Mouse (Mus musculus): ENCODE measurements at regions not wholly inside any gene's neighbourhood (a gene's known extent, or its start where the extent isn't known, plus 50 kb on each side); places are given as distances from the start of the nearest gene placed in this dataset.

- Histone ChIP-seq H3K9me3 (ENCODE audit: control insufficient read depth, low read length) (no peaks in the 10 kb centered on the region), H3K36me3 (ENCODE audit: control insufficient read depth, insufficient read depth, low read length) (no peaks in the 10 kb centered on the region), H3K4me3 (ENCODE audit: low read depth, low read length) (no peak overlapping the region), H3K27ac (ENCODE audit: low read depth, low read length) (no peak overlapping the region), H3K4me2 (ENCODE audit: low read depth, low read length) (no peak overlapping the region), H3K9ac (replicated peaks; ENCODE audit: low read depth, low read length) (no peak overlapping the region), H3K27me3 (ENCODE audit: control insufficient read depth, insufficient read depth, low read length) (no peaks in the 10 kb centered on the region), H3K4me1 (ENCODE audit: control insufficient read depth, insufficient read depth, low read length) (peaks cover 11% of the 10 kb centered on the region; the same call in 1 of the 2 replicates)
- no peak for ATAC-seq (ENCODE audit: low read depth)
- WGBS: 87% methylated on average over 5 of the region's 5 CpGs
Observed at GRCm38 (mm10) chr9:61109519-61110285, 262.5 kb upstream of the Tle3 start.

GRCm38 (mm10) chr9:61111206-61111605 is 261.0 kb upstream of the Tle3 start:
- H3K36me3 ChIP-seq (ENCODE audit: control insufficient read depth, insufficient read depth, low read length): no peaks in the 10 kb centered on the region
- peak; percentile 35 for ATAC-seq (ENCODE audit: low read depth)
- H3K9me3 ChIP-seq (ENCODE audit: control insufficient read depth, low read length): no peaks in the 10 kb centered on the region
- H3K4me3 ChIP-seq (ENCODE audit: low read depth, low read length): no peak overlapping the region
- H3K9ac ChIP-seq (replicated peaks; ENCODE audit: low read depth, low read length): no peak overlapping the region
- H3K4me1 ChIP-seq (ENCODE audit: control insufficient read depth, insufficient read depth, low read length): peaks cover 11% of the 10 kb centered on the region; the same call in 1 of the 2 replicates
- WGBS: 21% methylated on average over 7 of the region's 7 CpGs
- no peak overlapping the region for H3K27ac ChIP-seq (ENCODE audit: low read depth, low read length)
- H3K27me3 ChIP-seq (ENCODE audit: control insufficient read depth, insufficient read depth, low read length): no peaks in the 10 kb centered on the region
- peak overlapping the region; percentile 34 for H3K4me2 ChIP-seq (ENCODE audit: low read depth, low read length)

- Histone ChIP-seq H3K9me3 (ENCODE audit: control insufficient read depth, low read length) (no peaks in the 10 kb centered on the region), H3K27me3 (ENCODE audit: control insufficient read depth, insufficient read depth, low read length) (no peaks in the 10 kb centered on the region), H3K4me3 (ENCODE audit: low read depth, low read length) (no peak overlapping the region), H3K4me1 (ENCODE audit: control insufficient read depth, insufficient read depth, low read length) (peaks cover 11% of the 10 kb centered on the region; the same call in 1 of the 2 replicates), H3K36me3 (ENCODE audit: control insufficient read depth, insufficient read depth, low read length) (no peaks in the 10 kb centered on the region), H3K27ac (ENCODE audit: low read depth, low read length) (0 out of 2 replicates have a peak overlapping the region, but pooled peaks have one; percentile 34), H3K4me2 (ENCODE audit: low read depth, low read length) (peak overlapping the region; percentile 34), H3K9ac (replicated peaks; ENCODE audit: low read depth, low read length) (no peak overlapping the region)
- WGBS: 16% methylated on average over 19 of the region's 19 CpGs
- peak; percentile 91 for ATAC-seq (ENCODE audit: low read depth)
Observed at GRCm38 (mm10) chr9:61111733-61112415, 260.3 kb upstream of the Tle3 start.

DNA sequence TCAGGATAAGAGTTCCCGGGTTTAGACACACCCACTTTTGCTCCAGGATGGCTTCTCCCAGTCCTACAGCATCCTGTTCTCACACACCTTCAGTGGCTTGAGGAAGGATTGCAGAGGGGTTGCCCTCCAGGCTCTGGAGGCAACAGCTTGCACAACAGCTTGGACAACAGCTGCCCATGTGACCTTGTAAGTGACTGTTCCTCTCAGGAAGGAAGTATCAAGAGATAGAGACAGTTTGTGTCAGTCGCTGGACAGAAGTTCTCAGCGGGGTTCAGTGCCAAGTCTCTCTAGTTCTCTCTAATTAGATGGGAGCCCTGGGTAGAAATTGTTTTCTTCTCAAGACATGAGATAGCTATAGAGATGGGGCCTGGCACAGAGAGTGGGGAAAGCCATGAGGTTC is 252.9 kb upstream of the Tle3 start:
- Histone ChIP-seq H3K4me3 (ENCODE audit: low read depth, low read length) (no peak overlapping the region), H3K4me1 (ENCODE audit: control insufficient read depth, insufficient read depth, low read length) (peaks cover 3% of the 10 kb centered on the region; the same call in 1 of the 2 replicates), H3K9me3 (ENCODE audit: control insufficient read depth, low read length) (no peaks in the 10 kb centered on the region), H3K27ac (ENCODE audit: low read depth, low read length) (no peak overlapping the region), H3K9ac (replicated peaks; ENCODE audit: low read depth, low read length) (no peak overlapping the region), H3K4me2 (ENCODE audit: low read depth, low read length) (no peak overlapping the region), H3K36me3 (ENCODE audit: control insufficient read depth, insufficient read depth, low read length) (no peaks in the 10 kb centered on the region), H3K27me3 (ENCODE audit: control insufficient read depth, insufficient read depth, low read length) (no peaks in the 10 kb centered on the region)
- 92% methylated on average over 3 of the region's 3 CpGs for WGBS
- ATAC-seq (ENCODE audit: low read depth): no peak

DNA sequence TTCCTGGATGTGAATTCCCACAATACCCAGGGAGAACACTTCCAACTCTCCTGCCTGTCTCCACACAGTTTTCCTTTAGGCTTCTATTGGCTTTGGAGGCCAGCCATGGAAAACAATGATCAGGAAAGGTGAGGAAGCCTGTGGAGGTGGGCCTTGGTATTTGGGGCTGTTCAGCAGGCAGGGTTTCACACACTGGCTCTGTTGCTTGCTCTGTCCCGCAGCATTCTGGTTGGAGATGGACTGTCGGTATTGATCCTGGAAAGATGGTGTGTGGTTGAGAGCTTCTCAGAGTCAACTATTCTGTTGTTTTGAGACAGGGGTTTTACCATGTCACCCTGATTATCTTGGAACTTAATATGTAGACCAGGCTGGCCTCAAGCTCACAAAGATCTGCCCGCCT is 251.6 kb upstream of the Tle3 start:
- Histone ChIP-seq H3K27me3 (ENCODE audit: control insufficient read depth, insufficient read depth, low read length) (no peaks in the 10 kb centered on the region), H3K9me3 (ENCODE audit: control insufficient read depth, low read length) (no peaks in the 10 kb centered on the region), H3K9ac (replicated peaks; ENCODE audit: low read depth, low read length) (no peak overlapping the region), H3K27ac (ENCODE audit: low read depth, low read length) (no peak overlapping the region), H3K4me2 (ENCODE audit: low read depth, low read length) (no peak overlapping the region), H3K4me3 (ENCODE audit: low read depth, low read length) (no peak overlapping the region), H3K4me1 (ENCODE audit: control insufficient read depth, insufficient read depth, low read length) (peaks cover 3% of the 10 kb centered on the region; the same call in 1 of the 2 replicates), H3K36me3 (ENCODE audit: control insufficient read depth, insufficient read depth, low read length) (no peaks in the 10 kb centered on the region)
- 70% methylated on average over 3 of the region's 3 CpGs for WGBS
- no peak for ATAC-seq (ENCODE audit: low read depth)

DNA sequence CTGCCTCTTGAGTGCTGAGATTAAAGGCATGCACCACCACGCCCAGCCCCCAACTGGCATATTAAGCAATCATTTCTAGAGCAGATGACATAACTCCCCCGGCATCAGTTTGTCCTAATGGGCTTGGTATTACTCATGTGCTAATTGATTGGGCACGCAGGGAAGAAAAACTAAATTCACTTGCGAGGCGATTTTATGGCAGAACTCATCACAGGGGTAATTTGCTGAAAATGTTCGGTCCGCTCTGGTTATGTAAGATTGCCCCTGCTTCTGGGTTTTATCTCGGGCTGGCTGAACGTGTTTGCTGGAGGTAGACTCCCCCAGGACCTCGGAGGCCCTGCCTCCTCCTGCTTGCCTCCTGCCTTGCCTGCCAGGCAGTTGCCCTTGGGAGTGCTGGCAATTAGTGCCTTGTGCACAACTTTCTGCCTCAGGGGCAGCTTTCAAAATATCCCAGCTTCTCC is 251.2 kb upstream of the Tle3 start:
- no peak overlapping the region for H3K27ac ChIP-seq (ENCODE audit: low read depth, low read length)
- ATAC-seq (ENCODE audit: low read depth): 0 out of 2 replicates have a peak, but pooled peaks have one; percentile 44
- H3K4me3 ChIP-seq (ENCODE audit: low read depth, low read length): no peak overlapping the region
- H3K27me3 ChIP-seq (ENCODE audit: control insufficient read depth, insufficient read depth, low read length): no peaks in the 10 kb centered on the region
- no peak overlapping the region for H3K9ac ChIP-seq (replicated peaks; ENCODE audit: low read depth, low read length)
- H3K36me3 ChIP-seq (ENCODE audit: control insufficient read depth, insufficient read depth, low read length): no peaks in the 10 kb centered on the region
- no peak overlapping the region for H3K4me2 ChIP-seq (ENCODE audit: low read depth, low read length)
- peaks cover 3% of the 10 kb centered on the region; the same call in 1 of the 2 replicates for H3K4me1 ChIP-seq (ENCODE audit: control insufficient read depth, insufficient read depth, low read length)
- WGBS: 30% methylated on average over 10 of the region's 10 CpGs
- H3K9me3 ChIP-seq (ENCODE audit: control insufficient read depth, low read length): no peaks in the 10 kb centered on the region

DNA sequence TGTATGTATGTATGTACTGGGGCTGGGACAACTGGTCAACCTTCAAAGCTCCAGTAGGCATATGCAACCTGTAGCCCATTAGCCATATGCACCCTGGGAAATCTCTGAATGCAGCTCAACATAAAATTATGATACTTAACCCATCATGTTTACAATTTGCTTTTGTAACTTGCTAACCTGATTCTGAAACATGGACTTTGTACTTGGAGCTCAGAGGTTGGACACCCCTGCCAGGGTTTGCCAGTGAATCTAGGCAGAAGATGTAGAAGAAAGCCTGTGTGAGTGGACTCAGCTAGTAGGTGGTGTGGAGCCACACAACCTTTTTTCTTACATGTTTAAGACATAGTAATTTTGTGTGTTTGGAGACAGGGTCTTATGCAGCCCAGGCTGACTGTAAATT is 248.7 kb upstream of the Tle3 start:
- Histone ChIP-seq H3K4me1 (ENCODE audit: control insufficient read depth, insufficient read depth, low read length) (peaks cover 3% of the 10 kb centered on the region; the same call in 1 of the 2 replicates), H3K27me3 (ENCODE audit: control insufficient read depth, insufficient read depth, low read length) (0 out of 2 replicates have a peak, but pooled peaks cover 2% of the 10 kb centered on the region), H3K36me3 (ENCODE audit: control insufficient read depth, insufficient read depth, low read length) (no peaks in the 10 kb centered on the region), H3K27ac (ENCODE audit: low read depth, low read length) (no peak overlapping the region), H3K4me3 (ENCODE audit: low read depth, low read length) (no peak overlapping the region), H3K4me2 (ENCODE audit: low read depth, low read length) (no peak overlapping the region), H3K9me3 (ENCODE audit: control insufficient read depth, low read length) (no peaks in the 10 kb centered on the region), H3K9ac (replicated peaks; ENCODE audit: low read depth, low read length) (no peak overlapping the region)
- ATAC-seq (ENCODE audit: low read depth): no peak

DNA sequence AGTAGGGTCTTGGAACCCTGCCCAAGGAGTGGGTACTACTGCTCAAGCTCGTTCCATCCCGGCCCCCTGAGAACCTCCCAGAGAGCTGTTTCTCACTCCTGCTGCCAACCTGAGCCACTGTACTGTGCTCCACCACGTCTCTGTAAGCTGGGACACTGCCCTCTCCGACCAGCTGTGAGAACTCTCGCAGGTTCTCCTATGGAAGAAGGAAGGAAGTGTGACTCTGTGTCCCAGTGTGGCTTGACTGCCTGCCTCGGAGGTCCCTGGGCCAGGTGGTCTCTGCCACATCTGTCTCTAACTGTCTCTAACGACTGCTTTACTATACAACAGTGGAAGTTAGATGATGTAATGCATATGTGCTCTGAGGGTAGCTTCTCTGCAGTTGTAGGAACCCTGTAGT is 246.4 kb upstream of the Tle3 start:
- Histone ChIP-seq H3K27ac (ENCODE audit: low read depth, low read length) (no peak overlapping the region), H3K9ac (replicated peaks; ENCODE audit: low read depth, low read length) (no peak overlapping the region), H3K9me3 (ENCODE audit: control insufficient read depth, low read length) (no peaks in the 10 kb centered on the region), H3K27me3 (ENCODE audit: control insufficient read depth, insufficient read depth, low read length) (0 out of 2 replicates have a peak, but pooled peaks cover 2% of the 10 kb centered on the region), H3K4me3 (ENCODE audit: low read depth, low read length) (no peak overlapping the region), H3K4me2 (ENCODE audit: low read depth, low read length) (no peak overlapping the region), H3K4me1 (ENCODE audit: control insufficient read depth, insufficient read depth, low read length) (peaks cover 7% of the 10 kb centered on the region), H3K36me3 (ENCODE audit: control insufficient read depth, insufficient read depth, low read length) (no peaks in the 10 kb centered on the region)
- 45% methylated on average over 7 of the region's 7 CpGs for WGBS
- ATAC-seq (ENCODE audit: low read depth): no peak

GRCm38 (mm10) chr9:61128077-61128476 is 244.1 kb upstream of the Tle3 start:
- Histone ChIP-seq H3K4me3 (ENCODE audit: low read depth, low read length) (no peak overlapping the region), H3K36me3 (ENCODE audit: control insufficient read depth, insufficient read depth, low read length) (no peaks in the 10 kb centered on the region)

More at GRCm38 (mm10) chr9:61128077-61128476, 244.1 kb upstream of the Tle3 start:
- no peak overlapping the region for H3K9ac ChIP-seq (replicated peaks; ENCODE audit: low read depth, low read length)
- no peak overlapping the region for H3K4me2 ChIP-seq (ENCODE audit: low read depth, low read length)
- peaks cover 6% of the 10 kb centered on the region for H3K4me1 ChIP-seq (ENCODE audit: control insufficient read depth, insufficient read depth, low read length)
- H3K27me3 ChIP-seq (ENCODE audit: control insufficient read depth, insufficient read depth, low read length): 0 out of 2 replicates have a peak, but pooled peaks cover 2% of the 10 kb centered on the region
- no peak for ATAC-seq (ENCODE audit: low read depth)
- 75% methylated on average over 2 of the region's 2 CpGs for whole genome bisulfite sequencing
- no peaks in the 10 kb centered on the region for H3K9me3 ChIP-seq (ENCODE audit: control insufficient read depth, low read length)
- H3K27ac ChIP-seq (ENCODE audit: low read depth, low read length): no peak overlapping the region

Data from neural tube, embryonic 14.5 days (tissue).